Mouse (Mus musculus): ENCODE results near the gene Rbms1. TPM values are rescaled to one million over a fixed set of nuclear protein-coding genes. Genes with fewer than 3 reads are reported as not detected.

Gene Rbms1
- polyA plus RNA-seq, 1 experiment from 2014 or later: 117 TPM

Other genes with a start within 250 kb of the Rbms1 start
- 2.0 and 2.5 TPM in 2 replicates for gene Itgb6, start 240.5 kb downstream of the Rbms1 start, polyA plus RNA-seq (2016; fragmentation: Nextera tagmentation; extraction: Ambion mirVana)